Mouse (Mus musculus): ENCODE results near the gene Kcnj6. TPM values are rescaled to one million over a fixed set of nuclear protein-coding genes. Genes with fewer than 3 reads are reported as not detected.

Gene Kcnj6
- polyA plus RNA-seq, 1 experiment from 2014 or later, result 0.19 TPM

DNA sequence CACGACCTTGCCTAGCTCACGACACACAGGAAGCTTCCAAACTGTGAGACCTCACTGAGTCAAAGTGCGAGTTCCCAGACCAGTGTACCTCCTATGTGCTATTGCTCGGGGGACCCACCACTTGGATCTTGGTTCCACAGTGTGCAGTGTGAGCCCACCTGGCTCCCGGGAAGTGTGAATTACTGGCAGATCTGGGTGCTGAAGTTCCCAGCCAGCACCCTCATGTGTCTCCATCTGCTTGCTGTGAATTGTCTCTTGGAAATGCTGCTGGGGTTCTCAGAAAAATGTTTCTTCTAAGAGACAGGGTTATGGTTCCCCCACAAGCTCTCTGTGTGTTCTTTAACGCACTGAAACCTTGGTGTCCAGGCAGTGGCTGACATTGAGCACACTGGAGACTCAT is 98.7 kb downstream of the Kcnj6 start:
- no peaks in the 10 kb centered on the region for H3K27me3 ChIP-seq (ENCODE audit: control insufficient read depth, insufficient read depth, low read length)
- H3K4me1 ChIP-seq (ENCODE audit: control insufficient read depth, insufficient read depth, low read length), result no peaks in the 10 kb centered on the region
- no peak overlapping the region for H3K27ac ChIP-seq (ENCODE audit: low read length)
- H3K4me2 ChIP-seq (ENCODE audit: low read depth, low read length), result no peak overlapping the region
- no peak overlapping the region for H3K4me3 ChIP-seq (replicated peaks; ENCODE audit: low read length)
- no peak for ATAC-seq (ENCODE audit: insufficient read depth, low FRiP score)
- no peak overlapping the region for H3K9ac ChIP-seq (ENCODE audit: low read length)
- no peaks in the 10 kb centered on the region for H3K36me3 ChIP-seq (ENCODE audit: control insufficient read depth, insufficient read depth, low read length)
- no peaks in the 10 kb centered on the region for H3K9me3 ChIP-seq (replicated peaks; ENCODE audit: control insufficient read depth, low read length)
- 75% methylated on average over 6 of the region's 6 CpGs for WGBS

DNA sequence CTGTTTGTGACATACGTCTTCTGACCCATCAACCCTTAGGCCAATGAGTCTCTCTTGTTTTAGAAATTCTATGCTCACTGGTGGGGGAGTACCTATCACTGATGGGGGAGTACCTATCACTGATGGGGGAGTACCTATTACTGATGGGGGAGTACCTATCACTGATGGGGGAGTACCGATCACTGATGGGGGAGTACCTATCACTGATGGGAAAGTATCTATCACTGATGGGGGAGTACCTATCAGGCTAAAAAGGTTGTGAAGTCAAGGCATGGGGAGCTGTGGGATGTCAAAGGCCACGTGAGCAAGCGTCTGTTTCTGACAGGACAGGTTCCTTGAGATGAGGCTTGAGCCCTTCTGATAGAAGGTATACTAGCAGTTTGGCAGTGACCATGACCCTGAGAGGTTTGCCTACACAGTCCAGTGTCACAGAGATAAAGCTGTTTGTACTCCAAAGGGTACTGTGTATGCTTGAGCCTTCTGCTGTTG is 105.3 kb downstream of the Kcnj6 start:
- no peak overlapping the region for H3K27ac ChIP-seq (ENCODE audit: low read length)
- H3K27me3 ChIP-seq (ENCODE audit: control insufficient read depth, insufficient read depth, low read length), result no peaks in the 10 kb centered on the region
- no peaks in the 10 kb centered on the region for H3K36me3 ChIP-seq (ENCODE audit: control insufficient read depth, insufficient read depth, low read length)
- 91% methylated on average over 4 of the region's 4 CpGs for WGBS
- H3K9me3 ChIP-seq (replicated peaks; ENCODE audit: control insufficient read depth, low read length), result no peaks in the 10 kb centered on the region
- no peak overlapping the region for H3K4me3 ChIP-seq (replicated peaks; ENCODE audit: low read length)
- H3K9ac ChIP-seq (ENCODE audit: low read length), result no peak overlapping the region
- H3K4me2 ChIP-seq (ENCODE audit: low read depth, low read length), result no peak overlapping the region
- H3K4me1 ChIP-seq (ENCODE audit: control insufficient read depth, insufficient read depth, low read length), result no peaks in the 10 kb centered on the region
- no peak for ATAC-seq (ENCODE audit: insufficient read depth, low FRiP score)

- ATAC-seq (ENCODE audit: insufficient read depth, low FRiP score), result no peak
- Histone ChIP-seq H3K27ac (ENCODE audit: low read length) (no peak overlapping the region), H3K36me3 (ENCODE audit: control insufficient read depth, insufficient read depth, low read length) (no peaks in the 10 kb centered on the region), H3K4me2 (ENCODE audit: low read depth, low read length) (no peak overlapping the region), H3K9me3 (replicated peaks; ENCODE audit: control insufficient read depth, low read length) (no peaks in the 10 kb centered on the region), H3K4me1 (ENCODE audit: control insufficient read depth, insufficient read depth, low read length) (no peaks in the 10 kb centered on the region), H3K9ac (ENCODE audit: low read length) (no peak overlapping the region), H3K27me3 (ENCODE audit: control insufficient read depth, insufficient read depth, low read length) (no peaks in the 10 kb centered on the region), H3K4me3 (replicated peaks; ENCODE audit: low read length) (no peak overlapping the region)
- 66% methylated on average over 6 of the region's 6 CpGs for WGBS
These were observed 106.9 kb downstream of the Kcnj6 start for GRCm38 (mm10) chr16:94890581-94890980.

DNA sequence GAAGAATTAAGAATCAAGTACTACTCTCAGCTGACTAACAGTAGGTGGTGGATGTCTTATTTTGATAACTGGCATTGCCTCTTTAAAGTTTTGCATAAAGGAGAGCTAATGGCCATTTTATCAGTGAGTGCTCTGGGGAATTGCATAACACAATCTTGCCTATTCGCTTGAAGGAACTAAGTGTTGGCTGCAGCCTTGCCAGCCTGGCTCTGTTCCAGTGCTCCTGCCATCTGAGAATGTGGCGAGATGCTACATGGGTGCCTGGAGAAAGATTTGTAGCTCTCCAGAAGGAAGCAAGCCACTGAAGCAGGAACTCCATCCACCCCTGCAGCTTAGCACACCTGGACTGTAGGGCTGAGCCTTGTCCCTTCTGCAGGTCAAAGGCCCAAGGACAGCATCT is 107.4 kb downstream of the Kcnj6 start:
- H3K9ac ChIP-seq (ENCODE audit: low read length), result no peak overlapping the region
- H3K9me3 ChIP-seq (replicated peaks; ENCODE audit: control insufficient read depth, low read length), result no peaks in the 10 kb centered on the region
- no peaks in the 10 kb centered on the region for H3K27me3 ChIP-seq (ENCODE audit: control insufficient read depth, insufficient read depth, low read length)
- no peaks in the 10 kb centered on the region for H3K4me1 ChIP-seq (ENCODE audit: control insufficient read depth, insufficient read depth, low read length)
- no peak overlapping the region for H3K4me3 ChIP-seq (replicated peaks; ENCODE audit: low read length)
- H3K36me3 ChIP-seq (ENCODE audit: control insufficient read depth, insufficient read depth, low read length), result no peaks in the 10 kb centered on the region
- no peak overlapping the region for H3K4me2 ChIP-seq (ENCODE audit: low read depth, low read length)
- no peak overlapping the region for H3K27ac ChIP-seq (ENCODE audit: low read length)
- WGBS, result 67% methylated on average over 2 of the region's 2 CpGs
- no peak for ATAC-seq (ENCODE audit: insufficient read depth, low FRiP score)

GRCm38 (mm10) chr16:94888554-94888953 is 108.9 kb downstream of the Kcnj6 start:
- Histone ChIP-seq H3K4me1 (ENCODE audit: control insufficient read depth, insufficient read depth, low read length) (no peaks in the 10 kb centered on the region), H3K36me3 (ENCODE audit: control insufficient read depth, insufficient read depth, low read length) (no peaks in the 10 kb centered on the region), H3K27ac (ENCODE audit: low read length) (no peak overlapping the region), H3K9me3 (replicated peaks; ENCODE audit: control insufficient read depth, low read length) (no peaks in the 10 kb centered on the region), H3K4me2 (ENCODE audit: low read depth, low read length) (no peak overlapping the region), H3K4me3 (replicated peaks; ENCODE audit: low read length) (no peak overlapping the region), H3K27me3 (ENCODE audit: control insufficient read depth, insufficient read depth, low read length) (no peaks in the 10 kb centered on the region), H3K9ac (ENCODE audit: low read length) (no peak overlapping the region)
- WGBS, result 73% methylated on average over 9 of the region's 11 CpGs
- no peak for ATAC-seq (ENCODE audit: insufficient read depth, low FRiP score)

DNA sequence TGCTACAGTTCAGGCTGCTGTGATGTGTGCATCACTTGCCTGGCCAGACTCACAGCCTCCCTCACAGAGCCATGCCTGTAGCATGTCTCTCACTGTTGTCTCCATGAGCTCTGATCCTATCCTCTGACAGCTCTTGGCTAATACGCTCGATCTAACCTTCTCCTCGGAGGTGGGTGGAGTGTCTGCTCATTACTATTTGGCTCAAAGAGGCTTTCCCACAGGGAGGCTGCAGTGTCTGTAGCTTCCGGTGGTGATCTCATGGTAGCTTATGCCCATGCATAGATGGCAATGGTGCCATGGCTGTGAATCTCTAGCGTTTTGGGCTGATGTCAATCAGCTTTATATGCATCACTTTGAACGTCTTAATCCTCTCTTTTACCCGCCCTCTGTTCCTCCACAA is 111.1 kb downstream of the Kcnj6 start:
- no peak for ATAC-seq (ENCODE audit: insufficient read depth, low FRiP score)
- H3K27me3 ChIP-seq (ENCODE audit: control insufficient read depth, insufficient read depth, low read length), result no peaks in the 10 kb centered on the region
- WGBS, result 82% methylated on average over 7 of the region's 7 CpGs

DNA sequence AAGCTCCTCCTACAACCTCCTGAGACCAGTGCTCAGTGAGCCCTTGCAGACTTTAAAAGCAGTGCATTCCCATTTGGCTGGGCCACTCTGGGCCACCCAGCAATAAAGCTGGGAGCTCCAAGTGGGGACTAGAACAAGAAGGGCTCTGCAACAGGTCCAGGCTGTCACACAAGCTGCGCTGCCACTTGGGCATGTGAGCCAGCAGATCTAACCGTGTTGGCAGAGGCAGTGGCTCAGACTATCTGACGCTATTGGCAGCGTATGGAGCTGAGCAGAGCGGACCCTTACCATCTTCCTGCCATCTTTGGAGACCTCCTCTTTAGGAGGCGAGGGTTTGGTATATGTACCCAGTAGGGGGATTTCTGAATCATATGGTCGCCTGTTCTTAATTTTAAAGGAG is 112.4 kb downstream of the Kcnj6 start:
- ATAC-seq (ENCODE audit: insufficient read depth, low FRiP score), result no peak
- no peak overlapping the region for H3K27ac ChIP-seq (ENCODE audit: low read length)
- no peaks in the 10 kb centered on the region for H3K36me3 ChIP-seq (ENCODE audit: control insufficient read depth, insufficient read depth, low read length)
- no peak overlapping the region for H3K4me3 ChIP-seq (replicated peaks; ENCODE audit: low read length)
- WGBS, result 86% methylated on average over 7 of the region's 7 CpGs
- H3K4me1 ChIP-seq (ENCODE audit: control insufficient read depth, insufficient read depth, low read length), result no peaks in the 10 kb centered on the region
- no peaks in the 10 kb centered on the region for H3K27me3 ChIP-seq (ENCODE audit: control insufficient read depth, insufficient read depth, low read length)
- H3K9ac ChIP-seq (ENCODE audit: low read length), result no peak overlapping the region
- H3K4me2 ChIP-seq (ENCODE audit: low read depth, low read length), result no peak overlapping the region
- H3K9me3 ChIP-seq (replicated peaks; ENCODE audit: control insufficient read depth, low read length), result no peaks in the 10 kb centered on the region

More for the DNA sequence above, 111.1 kb downstream of the Kcnj6 start:
- Histone ChIP-seq H3K9ac (ENCODE audit: low read length) (no peak overlapping the region), H3K4me2 (ENCODE audit: low read depth, low read length) (no peak overlapping the region), H3K27ac (ENCODE audit: low read length) (no peak overlapping the region), H3K9me3 (replicated peaks; ENCODE audit: control insufficient read depth, low read length) (no peaks in the 10 kb centered on the region), H3K4me1 (ENCODE audit: control insufficient read depth, insufficient read depth, low read length) (no peaks in the 10 kb centered on the region), H3K36me3 (ENCODE audit: control insufficient read depth, insufficient read depth, low read length) (no peaks in the 10 kb centered on the region), H3K4me3 (replicated peaks; ENCODE audit: low read length) (no peak overlapping the region)

DNA sequence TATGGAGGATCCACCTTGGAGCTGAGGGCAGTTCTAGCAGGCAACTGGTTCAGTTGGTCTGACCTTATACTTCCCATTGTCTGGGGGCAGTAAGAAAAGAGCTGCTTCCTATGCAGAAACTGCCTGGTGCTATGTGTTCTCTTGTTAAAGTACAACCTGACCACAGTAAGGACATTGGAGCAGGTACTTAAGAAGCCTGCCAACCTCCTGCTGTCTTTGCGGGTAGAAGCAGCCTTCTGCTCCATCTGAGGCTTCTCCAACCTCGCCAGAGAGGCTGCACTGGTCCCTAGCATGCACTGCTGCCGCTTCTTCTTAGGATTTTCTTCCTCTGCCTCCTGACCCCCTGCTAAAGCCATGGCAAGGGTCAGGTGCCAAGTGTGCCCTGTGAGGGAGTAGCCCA is 113.6 kb downstream of the Kcnj6 start:
- Histone ChIP-seq H3K9ac (ENCODE audit: low read length) (no peak overlapping the region), H3K9me3 (replicated peaks; ENCODE audit: control insufficient read depth, low read length) (no peaks in the 10 kb centered on the region), H3K27me3 (ENCODE audit: control insufficient read depth, insufficient read depth, low read length) (no peaks in the 10 kb centered on the region), H3K36me3 (ENCODE audit: control insufficient read depth, insufficient read depth, low read length) (no peaks in the 10 kb centered on the region), H3K27ac (ENCODE audit: low read length) (no peak overlapping the region), H3K4me1 (ENCODE audit: control insufficient read depth, insufficient read depth, low read length) (no peaks in the 10 kb centered on the region), H3K4me3 (replicated peaks; ENCODE audit: low read length) (no peak overlapping the region), H3K4me2 (ENCODE audit: low read depth, low read length) (no peak overlapping the region)
- no peak for ATAC-seq (ENCODE audit: insufficient read depth, low FRiP score)
- WGBS, result 68% methylated on average over 3 of the region's 3 CpGs

DNA sequence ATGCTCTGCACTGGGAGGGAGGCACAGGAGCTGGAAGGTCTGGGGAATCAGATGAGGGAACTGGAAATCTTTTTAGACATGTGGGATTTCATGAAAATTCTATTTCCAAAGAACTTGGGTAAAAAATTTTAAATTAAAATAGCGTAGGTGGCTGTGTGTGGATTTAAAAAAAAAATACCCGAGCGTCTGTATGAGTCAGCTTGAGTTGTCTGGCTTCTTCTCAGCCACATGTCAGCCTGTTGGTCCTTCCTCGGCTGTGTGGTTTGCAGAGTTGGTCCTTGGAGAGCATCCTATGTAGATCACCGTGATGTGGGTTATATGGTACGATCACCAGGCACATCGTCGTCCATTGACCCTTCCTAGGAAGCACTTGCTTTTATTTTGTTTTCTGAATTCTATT is 114.3 kb downstream of the Kcnj6 start:
- Histone ChIP-seq H3K4me3 (replicated peaks; ENCODE audit: low read length) (no peak overlapping the region), H3K9me3 (replicated peaks; ENCODE audit: control insufficient read depth, low read length) (no peaks in the 10 kb centered on the region), H3K27me3 (ENCODE audit: control insufficient read depth, insufficient read depth, low read length) (no peaks in the 10 kb centered on the region), H3K4me1 (ENCODE audit: control insufficient read depth, insufficient read depth, low read length) (no peaks in the 10 kb centered on the region), H3K4me2 (ENCODE audit: low read depth, low read length) (no peak overlapping the region), H3K36me3 (ENCODE audit: control insufficient read depth, insufficient read depth, low read length) (no peaks in the 10 kb centered on the region), H3K27ac (ENCODE audit: low read length) (no peak overlapping the region), H3K9ac (ENCODE audit: low read length) (no peak overlapping the region)
- no peak for ATAC-seq (ENCODE audit: insufficient read depth, low FRiP score)
- 79% methylated on average over 8 of the region's 8 CpGs for WGBS

GRCm38 (mm10) chr16:94882111-94882510 is 115.4 kb downstream of the Kcnj6 start:
- no peaks in the 10 kb centered on the region for H3K27me3 ChIP-seq (ENCODE audit: control insufficient read depth, insufficient read depth, low read length)
- 67% methylated on average over 7 of the region's 7 CpGs for WGBS
- no peak for ATAC-seq (ENCODE audit: insufficient read depth, low FRiP score)
- no peak overlapping the region for H3K27ac ChIP-seq (ENCODE audit: low read length)
- H3K4me3 ChIP-seq (replicated peaks; ENCODE audit: low read length), result no peak overlapping the region
- no peak overlapping the region for H3K4me2 ChIP-seq (ENCODE audit: low read depth, low read length)
- no peaks in the 10 kb centered on the region for H3K36me3 ChIP-seq (ENCODE audit: control insufficient read depth, insufficient read depth, low read length)
- no peaks in the 10 kb centered on the region for H3K9me3 ChIP-seq (replicated peaks; ENCODE audit: control insufficient read depth, low read length)
- no peaks in the 10 kb centered on the region for H3K4me1 ChIP-seq (ENCODE audit: control insufficient read depth, insufficient read depth, low read length)
- H3K9ac ChIP-seq (ENCODE audit: low read length), result no peak overlapping the region
